Mouse (Mus musculus) lung, postnatal 0 days (tissue): ENCODE measurements around the gene Adgrf1. TPM values are rescaled to one million over a fixed set of nuclear protein-coding genes. Genes with fewer than 3 reads are reported as not detected.

ENCODE experiments used
- ATAC-seq: fragments of 200-750 bp; cut with Nextera tagmentation; 2 replicates; pipeline ENCODE4 v1.8.0; 2017; ENCODE audit warnings: moderate library complexity
- DNase-seq: peaks from one replicate; pipeline ENCODE4 v3.0.0-alpha.2; 2016; ENCODE audit warnings: low spot score
- H3K27ac ChIP-seq: fragments of 300-500 bp; sonication (generic); 2 replicates; pipeline ENCODE4 v1.5.1; 2014; ENCODE audit warnings: antibody characterized with exemption, mild to moderate bottlenecking, low read length, mixed read lengths
- H3K27me3 ChIP-seq: fragments of 300-500 bp; sonication (generic); replicated peaks from 2 replicates; pipeline ENCODE4 v1.6.1; 2014; ENCODE audit warnings: low read length, mixed read lengths; ENCODE audit not compliant: insufficient read depth
- H3K36me3 ChIP-seq: fragments of 300-500 bp; sonication (generic); 2 replicates; pipeline ENCODE4 v1.6.1; 2014; ENCODE audit warnings: low read length, mixed read lengths; ENCODE audit not compliant: insufficient read depth
- H3K4me1 ChIP-seq: fragments of 300-500 bp; sonication (generic); 2 replicates; pipeline ENCODE4 v1.6.1; 2014; ENCODE audit warnings: antibody characterized with exemption, low read depth, low read length, mixed read lengths; ENCODE audit not compliant: insufficient read depth
- H3K4me2 ChIP-seq: fragments of 300-500 bp; sonication (generic); replicated peaks from 2 replicates; pipeline ENCODE4 v1.6.1; 2014; ENCODE audit warnings: low read depth, mild to moderate bottlenecking, low read length, moderate library complexity, mixed read lengths
- H3K4me3 ChIP-seq: fragments of 300-500 bp; sonication (generic); 2 replicates; pipeline ENCODE4 v1.5.1; 2014; ENCODE audit warnings: low read depth, low read length
- H3K9ac ChIP-seq: fragments of 300-500 bp; sonication (generic); replicated peaks from 2 replicates; pipeline ENCODE4 v1.6.1; 2014; ENCODE audit warnings: low read depth, mild to moderate bottlenecking
- H3K9me3 ChIP-seq: fragments of 300-500 bp; sonication (generic); 2 replicates; pipeline ENCODE4 v1.6.1; 2016; ENCODE audit warnings: low read length, mixed read lengths
- CTCF ChIP-seq: IDR thresholded peaks from 2 replicates; pipeline ENCODE4 v1.5.1; 2016; ENCODE audit warnings: antibody characterized with exemption, mild to moderate bottlenecking
- EP300 ChIP-seq: IDR thresholded peaks from 2 replicates; pipeline ENCODE4 v1.6.1; 2016; ENCODE audit warnings: antibody characterized with exemption, mild to moderate bottlenecking, control low read depth
- WGBS: fragments of 180-500 bp; shearing (Covaris S2); extraction: QIAGEN DNeasy Blood & Tissue Kit; methylation state at CpG from one replicate; pipeline ENCODE4 v1.1.7; 2014; 5-methylcytosine and 5-hydroxymethylcytosine counted together
- polyA plus RNA-seq: library from polyadenylated mRNA; unstranded; fragments of >200 nt; fragmentation: Nextera tagmentation; extraction: Ambion mirVana; gene quantifications from 2 replicates; pipeline ENCODE4 v1.2.1, GENCODE M21; 2015

Gene Adgrf1
- polyA plus RNA-seq, 1 experiment from 2014 or later = not detected

- Histone ChIP-seq H3K9me3 (no peaks in the 10 kb centered on the region), H3K27ac (no peak overlapping the region), H3K4me3 (no peak overlapping the region), H3K4me2 (no peak overlapping the region), H3K4me1 (no peaks in the 10 kb centered on the region), H3K36me3 (no peaks in the 10 kb centered on the region), H3K9ac (no peak overlapping the region), H3K27me3 (no peaks in the 10 kb centered on the region)
- ATAC-seq (no peak), DNase-seq (no peak)
- WGBS = 77% methylated on average over 6 of the region's 6 CpGs
- no peak for TF ChIP-seq EP300
- no peak for TF ChIP-seq CTCF
Measured at GRCm38 (mm10) chr17:43239035-43239434, 31.1 kb upstream of the Adgrf1 start.

- ATAC-seq (peak; percentile 93), DNase-seq (peak; percentile 83)
- H3K4me1 ChIP-seq = no peaks in the 10 kb centered on the region
- no peak overlapping the region for H3K9ac ChIP-seq
- 23% methylated on average over 10 of the region's 10 CpGs for WGBS
- H3K9me3 ChIP-seq = no peaks in the 10 kb centered on the region
- H3K27me3 ChIP-seq = no peaks in the 10 kb centered on the region
- H3K27ac ChIP-seq = no peak overlapping the region
- H3K36me3 ChIP-seq = no peaks in the 10 kb centered on the region
- no peak overlapping the region for H3K4me3 ChIP-seq
- TF ChIP-seq EP300 = no peak
- no peak for TF ChIP-seq CTCF
- no peak overlapping the region for H3K4me2 ChIP-seq
Measured at GRCm38 (mm10) chr17:43241134-43241533, 29.0 kb upstream of the Adgrf1 start.

GRCm38 (mm10) chr17:43242609-43243008 is 27.5 kb upstream of the Adgrf1 start:
- Histone ChIP-seq H3K4me2 (no peak overlapping the region), H3K9me3 (no peaks in the 10 kb centered on the region), H3K9ac (no peak overlapping the region), H3K36me3 (no peaks in the 10 kb centered on the region), H3K27me3 (no peaks in the 10 kb centered on the region), H3K4me1 (no peaks in the 10 kb centered on the region), H3K27ac (no peak overlapping the region), H3K4me3 (no peak overlapping the region)
- TF ChIP-seq EP300 (no peak), CTCF (no peak)
- ATAC-seq (no peak), DNase-seq (peak; percentile 42)
- WGBS = 34% methylated on average over 3 of the region's 3 CpGs

GRCm38 (mm10) chr17:43245364-43245763 is 24.8 kb upstream of the Adgrf1 start:
- H3K4me3 ChIP-seq = no peak overlapping the region
- no peaks in the 10 kb centered on the region for H3K9me3 ChIP-seq
- no peak overlapping the region for H3K4me2 ChIP-seq
- H3K9ac ChIP-seq = no peak overlapping the region
- no peak for ATAC-seq
- no peak overlapping the region for H3K27ac ChIP-seq
- no peak for TF ChIP-seq CTCF
- no peak for TF ChIP-seq EP300
- WGBS = 70% methylated on average over 6 of the region's 6 CpGs
- no peaks in the 10 kb centered on the region for H3K36me3 ChIP-seq
- no peak for DNase-seq
- no peaks in the 10 kb centered on the region for H3K4me1 ChIP-seq
- no peaks in the 10 kb centered on the region for H3K27me3 ChIP-seq

GRCm38 (mm10) chr17:43247245-43247644 is 22.9 kb upstream of the Adgrf1 start:
- no peak for DNase-seq
- no peaks in the 10 kb centered on the region for H3K27me3 ChIP-seq
- no peak overlapping the region for H3K27ac ChIP-seq
- no peak overlapping the region for H3K4me3 ChIP-seq
- H3K36me3 ChIP-seq = no peaks in the 10 kb centered on the region
- WGBS = 90% methylated on average over 3 of the region's 3 CpGs
- H3K4me1 ChIP-seq = no peaks in the 10 kb centered on the region
- ATAC-seq = no peak
- no peak overlapping the region for H3K9ac ChIP-seq
- H3K9me3 ChIP-seq = no peaks in the 10 kb centered on the region
- no peak overlapping the region for H3K4me2 ChIP-seq
- TF ChIP-seq EP300 = no peak

GRCm38 (mm10) chr17:43249645-43250044 is 20.5 kb upstream of the Adgrf1 start:
- no peaks in the 10 kb centered on the region for H3K36me3 ChIP-seq
- H3K27me3 ChIP-seq = no peaks in the 10 kb centered on the region
- no peak overlapping the region for H3K4me3 ChIP-seq
- H3K4me1 ChIP-seq = no peaks in the 10 kb centered on the region
- ATAC-seq (peak; percentile 70), DNase-seq (peak; percentile 27)
- H3K27ac ChIP-seq = no peak overlapping the region
- H3K4me2 ChIP-seq = no peak overlapping the region
- TF ChIP-seq CTCF (no peak), EP300 (no peak)
- H3K9me3 ChIP-seq = no peaks in the 10 kb centered on the region
- WGBS = 17% methylated on average over 3 of the region's 3 CpGs
- no peak overlapping the region for H3K9ac ChIP-seq
